Mouse (Mus musculus): Measurements from ENCODE around the gene Tmem200c. TPM values are rescaled to one million over a fixed set of nuclear protein-coding genes. Genes with fewer than 3 reads are reported as not detected.
A peak's percentile ranks its signal among the peaks of the same experiment; 100 is the strongest.

Tmem200c gene
- total and polyA plus RNA-seq, 2 experiments: not detected

DNA sequence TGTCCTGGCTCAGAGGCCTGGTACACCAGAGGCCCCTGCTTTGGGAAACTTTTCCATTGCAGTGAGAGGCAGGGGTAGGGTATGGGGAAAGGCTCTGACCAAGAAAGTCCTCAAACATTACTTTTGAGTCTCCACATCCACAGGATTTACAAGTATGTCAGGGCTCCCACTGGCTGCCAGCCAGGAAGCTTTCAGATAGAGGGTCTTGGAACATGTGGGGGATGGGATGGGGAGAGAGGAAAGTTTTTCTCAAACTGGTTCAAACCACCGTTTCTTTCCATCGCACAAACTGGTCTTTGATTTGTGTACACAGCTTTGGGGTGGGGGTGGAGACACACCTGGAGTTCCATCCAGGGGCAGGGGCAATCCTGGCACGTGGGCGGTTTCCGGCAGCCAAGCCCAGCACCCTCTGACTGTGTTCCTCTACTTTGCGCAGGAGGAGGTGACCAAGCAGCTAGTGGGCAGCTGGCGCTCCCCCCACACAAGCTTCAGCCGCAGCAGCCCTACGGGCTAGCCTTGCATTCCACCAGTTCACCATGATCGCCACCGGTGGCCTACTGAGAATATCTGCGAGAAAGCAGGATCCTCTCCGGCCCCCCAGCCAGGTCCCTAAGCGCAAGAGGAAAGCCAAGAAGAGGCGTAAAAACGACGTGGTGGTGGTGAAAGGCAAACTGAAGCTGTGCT is 13.6 kb downstream of the Tmem200c start:
- WGBS: 16% methylated on average over 17 of the region's 17 CpGs
- peaks cover 22% of the 10 kb centered on the region; the same call in 1 of the 2 replicates for H3K27me3 ChIP-seq (ENCODE audit: control insufficient read depth, insufficient read depth, low read length)
- TF ChIP-seq CTCF (IDR thresholded peaks at IDR 0.05; ENCODE audit: low read depth, low read length) (no peak), POLR2A (IDR thresholded peaks at IDR 0.05; ENCODE audit: extremely low read depth, insufficient read depth, low read length) (no peak)
- H3K4me3 ChIP-seq (ENCODE audit: insufficient read depth, low read depth, low read length): no peak overlapping the region
- no peak overlapping the region for H3K27ac ChIP-seq (replicated peaks; ENCODE audit: insufficient read depth, low read depth, low read length)
- H3K79me2 ChIP-seq (ENCODE audit: control insufficient read depth, insufficient read depth, low read length): no peaks in the 10 kb centered on the region
- H3K36me3 ChIP-seq (ENCODE audit: control insufficient read depth, insufficient read depth, low read length): no peaks in the 10 kb centered on the region
- H3K9ac ChIP-seq (ENCODE audit: low read depth, low read length): no peak overlapping the region
- no peak for DNase-seq (ENCODE audit: extremely low read depth, low read depth, low spot score)
- no peaks in the 10 kb centered on the region for H3K4me1 ChIP-seq (ENCODE audit: control insufficient read depth, insufficient read depth, low read length)

DNA sequence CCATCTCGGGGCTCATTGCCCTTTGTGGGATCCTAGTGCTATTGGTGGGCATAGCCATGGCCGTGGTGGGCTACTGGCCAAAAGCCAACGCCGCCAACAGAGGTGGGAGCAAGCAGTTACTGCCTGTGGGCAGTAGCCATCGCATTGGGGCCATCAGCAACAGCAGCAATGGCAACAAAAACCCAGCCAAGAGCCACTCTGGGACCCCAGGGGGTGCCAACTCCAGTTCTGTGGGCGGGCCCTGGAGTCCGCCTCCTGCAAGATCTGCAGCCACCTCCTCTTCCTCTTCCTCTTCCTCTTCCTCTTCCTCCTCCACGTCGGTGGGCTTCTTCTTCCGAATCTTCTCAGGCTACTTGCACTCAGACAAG is 14.1 kb downstream of the Tmem200c start:
- TF ChIP-seq CTCF (IDR thresholded peaks at IDR 0.05; ENCODE audit: low read depth, low read length): no peak

DNA sequence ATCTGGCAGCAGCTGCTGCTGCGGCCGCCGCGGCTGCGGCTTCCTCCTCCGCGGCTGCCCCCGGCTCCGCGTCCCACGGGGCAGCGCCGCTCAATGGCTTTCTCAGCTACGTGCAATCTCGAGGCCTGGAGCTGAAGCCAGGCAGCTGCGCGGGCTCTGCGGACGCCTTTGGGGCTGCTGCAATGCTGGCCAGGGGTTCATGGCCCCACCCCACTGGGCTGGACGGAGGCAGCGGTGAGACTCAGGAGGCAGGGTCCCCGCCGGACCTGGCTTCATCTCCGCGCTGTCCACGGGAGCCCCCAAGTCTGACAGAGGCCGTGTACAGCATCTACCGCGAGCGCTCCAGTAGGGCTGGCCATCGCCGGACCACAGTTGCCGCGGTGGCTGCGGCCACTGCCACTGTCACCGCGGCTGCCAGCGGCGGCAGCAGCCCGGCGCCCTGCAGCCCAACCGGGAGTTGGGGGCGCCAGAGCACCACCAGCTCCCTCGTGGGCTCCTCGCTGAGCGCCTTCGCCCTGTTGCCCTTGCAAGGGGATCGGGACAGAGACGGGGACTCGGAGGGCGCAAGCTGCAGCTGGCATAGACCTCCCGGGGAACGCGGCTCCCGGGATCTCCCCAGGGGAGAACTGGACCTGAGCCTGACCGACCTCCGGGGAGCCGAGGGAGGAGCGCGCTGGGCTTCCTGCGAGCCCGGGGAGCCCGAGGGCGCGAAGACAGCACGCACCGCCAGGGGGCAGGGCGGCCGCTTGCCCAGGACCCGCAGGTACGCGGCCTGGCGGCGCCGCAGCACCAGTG is 14.9 kb downstream of the Tmem200c start:
- DNase-seq (ENCODE audit: extremely low read depth, low read depth, low spot score): no peak
- Histone ChIP-seq H3K36me3 (ENCODE audit: control insufficient read depth, insufficient read depth, low read length) (no peaks in the 10 kb centered on the region), H3K27me3 (ENCODE audit: control insufficient read depth, insufficient read depth, low read length) (peaks cover 20% of the 10 kb centered on the region; the same call in 1 of the 2 replicates), H3K4me3 (ENCODE audit: insufficient read depth, low read depth, low read length) (0 out of 2 replicates have a peak overlapping the region, but pooled peaks have one; percentile 4), H3K9ac (ENCODE audit: low read depth, low read length) (no peak overlapping the region), H3K4me1 (ENCODE audit: control insufficient read depth, insufficient read depth, low read length) (no peaks in the 10 kb centered on the region), H3K79me2 (ENCODE audit: control insufficient read depth, insufficient read depth, low read length) (no peaks in the 10 kb centered on the region), H3K27ac (replicated peaks; ENCODE audit: insufficient read depth, low read depth, low read length) (no peak overlapping the region)
- TF ChIP-seq CTCF (IDR thresholded peaks at IDR 0.05; ENCODE audit: low read depth, low read length) (peak; percentile 32; the same call in 1 of the 2 replicates), POLR2A (IDR thresholded peaks at IDR 0.05; ENCODE audit: extremely low read depth, insufficient read depth, low read length) (no peak)
- under 1% methylated on average over 75 of the region's 75 CpGs for WGBS

More for the DNA sequence above, 14.1 kb downstream of the Tmem200c start:
- H3K9ac ChIP-seq (ENCODE audit: low read depth, low read length): no peak overlapping the region
- no peaks in the 10 kb centered on the region for H3K4me1 ChIP-seq (ENCODE audit: control insufficient read depth, insufficient read depth, low read length)
- no peak overlapping the region for H3K27ac ChIP-seq (replicated peaks; ENCODE audit: insufficient read depth, low read depth, low read length)
- no peak overlapping the region for H3K4me3 ChIP-seq (ENCODE audit: insufficient read depth, low read depth, low read length)
- 14% methylated on average over 10 of the region's 10 CpGs for WGBS
- no peaks in the 10 kb centered on the region for H3K79me2 ChIP-seq (ENCODE audit: control insufficient read depth, insufficient read depth, low read length)
- no peak for DNase-seq (ENCODE audit: extremely low read depth, low read depth, low spot score)
- H3K27me3 ChIP-seq (ENCODE audit: control insufficient read depth, insufficient read depth, low read length): peaks cover 22% of the 10 kb centered on the region; the same call in 1 of the 2 replicates
- no peaks in the 10 kb centered on the region for H3K36me3 ChIP-seq (ENCODE audit: control insufficient read depth, insufficient read depth, low read length)

DNA sequence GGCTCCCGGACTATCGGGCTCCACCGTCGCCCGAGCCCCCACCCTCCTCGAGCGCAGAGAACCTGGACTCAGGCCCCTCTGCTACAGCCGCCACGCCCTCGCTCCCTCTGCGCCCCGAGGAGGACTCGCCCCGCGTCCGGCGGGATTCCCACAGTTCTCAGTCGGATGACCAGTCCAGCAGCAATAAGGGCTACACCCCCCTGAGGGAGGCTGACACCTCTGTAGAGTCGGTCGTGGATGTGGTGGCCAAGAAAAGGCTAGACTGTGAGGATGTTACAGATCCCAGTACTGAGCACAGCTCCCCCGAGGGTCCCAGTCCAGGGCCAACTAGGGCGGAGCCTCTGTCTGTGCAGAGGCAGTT is 15.4 kb downstream of the Tmem200c start:
- no peaks in the 10 kb centered on the region for H3K36me3 ChIP-seq (ENCODE audit: control insufficient read depth, insufficient read depth, low read length)
- H3K4me1 ChIP-seq (ENCODE audit: control insufficient read depth, insufficient read depth, low read length): no peaks in the 10 kb centered on the region
- H3K79me2 ChIP-seq (ENCODE audit: control insufficient read depth, insufficient read depth, low read length): no peaks in the 10 kb centered on the region
- H3K9ac ChIP-seq (ENCODE audit: low read depth, low read length): no peak overlapping the region
- H3K27me3 ChIP-seq (ENCODE audit: control insufficient read depth, insufficient read depth, low read length): peaks cover 18% of the 10 kb centered on the region; the same call in 1 of the 2 replicates
- no peak for TF ChIP-seq CTCF (IDR thresholded peaks at IDR 0.05; ENCODE audit: low read depth, low read length)
- TF ChIP-seq POLR2A (IDR thresholded peaks at IDR 0.05; ENCODE audit: extremely low read depth, insufficient read depth, low read length): no peak
- H3K27ac ChIP-seq (replicated peaks; ENCODE audit: insufficient read depth, low read depth, low read length): no peak overlapping the region
- no peak for DNase-seq (ENCODE audit: extremely low read depth, low read depth, low spot score)
- WGBS: 4% methylated on average over 22 of the region's 22 CpGs
- H3K4me3 ChIP-seq (ENCODE audit: insufficient read depth, low read depth, low read length): no peak overlapping the region

DNA sequence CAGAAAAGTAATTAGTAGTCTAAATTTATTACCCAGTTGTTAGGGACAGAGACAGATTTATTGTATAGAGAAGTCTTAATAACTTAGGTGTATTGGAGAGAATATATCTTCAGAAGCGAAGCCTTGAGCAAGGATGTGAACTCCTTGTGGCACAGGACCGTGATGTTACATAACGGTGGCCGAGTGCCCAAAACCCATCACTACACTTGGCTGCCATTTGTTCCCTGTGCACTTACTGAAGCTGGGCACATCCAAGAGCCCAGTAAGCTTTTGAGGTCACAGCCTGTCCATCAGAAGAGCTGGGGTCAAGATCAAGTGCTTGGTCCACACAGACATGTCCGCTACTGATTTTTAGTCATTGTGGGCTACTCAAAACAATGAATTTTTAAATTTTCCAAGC is 19.5 kb downstream of the Tmem200c start:
- Histone ChIP-seq H3K9ac (ENCODE audit: low read depth, low read length) (no peak overlapping the region), H3K4me3 (ENCODE audit: insufficient read depth, low read depth, low read length) (no peak overlapping the region), H3K36me3 (ENCODE audit: control insufficient read depth, insufficient read depth, low read length) (no peaks in the 10 kb centered on the region), H3K27me3 (ENCODE audit: control insufficient read depth, insufficient read depth, low read length) (peaks cover 8% of the 10 kb centered on the region; the same call in 1 of the 2 replicates), H3K79me2 (ENCODE audit: control insufficient read depth, insufficient read depth, low read length) (no peaks in the 10 kb centered on the region), H3K4me1 (ENCODE audit: control insufficient read depth, insufficient read depth, low read length) (no peaks in the 10 kb centered on the region), H3K27ac (replicated peaks; ENCODE audit: insufficient read depth, low read depth, low read length) (no peak overlapping the region)
- 82% methylated on average over 5 of the region's 5 CpGs for WGBS
- DNase-seq (ENCODE audit: extremely low read depth, low read depth, low spot score): no peak
- no peak for TF ChIP-seq POLR2A (IDR thresholded peaks at IDR 0.05; ENCODE audit: extremely low read depth, insufficient read depth, low read length)
- TF ChIP-seq CTCF (IDR thresholded peaks at IDR 0.05; ENCODE audit: low read depth, low read length): no peak

DNA sequence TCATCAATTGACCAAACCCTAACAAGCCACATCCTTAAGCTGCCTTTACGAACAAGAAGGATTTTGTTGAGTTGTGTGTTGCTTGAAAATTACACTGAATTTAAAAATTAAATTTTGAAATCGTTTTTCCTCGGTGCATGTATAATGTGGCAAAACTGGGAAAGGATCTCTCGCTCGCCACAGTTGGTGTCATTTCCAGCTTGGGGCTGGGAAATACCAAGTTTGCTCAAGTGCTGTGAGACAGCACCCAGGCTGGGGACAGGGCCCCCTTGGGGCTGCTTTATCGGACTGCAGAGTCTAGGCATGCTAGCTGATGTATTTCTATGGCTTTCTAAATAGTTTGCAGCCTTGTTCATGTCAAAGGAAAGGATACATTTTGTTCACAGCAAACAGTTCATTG is 22.3 kb downstream of the Tmem200c start:
- Histone ChIP-seq H3K4me1 (ENCODE audit: control insufficient read depth, insufficient read depth, low read length) (no peaks in the 10 kb centered on the region), H3K9ac (ENCODE audit: low read depth, low read length) (no peak overlapping the region), H3K79me2 (ENCODE audit: control insufficient read depth, insufficient read depth, low read length) (no peaks in the 10 kb centered on the region), H3K27ac (replicated peaks; ENCODE audit: insufficient read depth, low read depth, low read length) (no peak overlapping the region), H3K36me3 (ENCODE audit: control insufficient read depth, insufficient read depth, low read length) (no peaks in the 10 kb centered on the region), H3K4me3 (ENCODE audit: insufficient read depth, low read depth, low read length) (no peak overlapping the region), H3K27me3 (ENCODE audit: control insufficient read depth, insufficient read depth, low read length) (no peaks in the 10 kb centered on the region; the same call in 1 of the 2 replicates)
- DNase-seq (ENCODE audit: extremely low read depth, low read depth, low spot score): no peak
- TF ChIP-seq CTCF (IDR thresholded peaks at IDR 0.05; ENCODE audit: low read depth, low read length): no peak
- no peak for TF ChIP-seq POLR2A (IDR thresholded peaks at IDR 0.05; ENCODE audit: extremely low read depth, insufficient read depth, low read length)
- 78% methylated on average over 6 of the region's 6 CpGs for WGBS

All from liver, adult 2 months (tissue).